Mouse (Mus musculus) fat pad, adult 2 months (tissue): ENCODE results near the gene Tbxas1.

Experiments used
- DNase-seq: peaks from one replicate; pipeline ENCODE4 v3.0.0-alpha.2; 2011; ENCODE audit warnings: low read depth, low spot score; ENCODE audit errors: extremely low read depth

Tbxas1 gene

GRCm38 (mm10) chr6:38921095-38921809 is 46.0 kb downstream of the Tbxas1 start:
- DNase-seq = no peak

DNA sequence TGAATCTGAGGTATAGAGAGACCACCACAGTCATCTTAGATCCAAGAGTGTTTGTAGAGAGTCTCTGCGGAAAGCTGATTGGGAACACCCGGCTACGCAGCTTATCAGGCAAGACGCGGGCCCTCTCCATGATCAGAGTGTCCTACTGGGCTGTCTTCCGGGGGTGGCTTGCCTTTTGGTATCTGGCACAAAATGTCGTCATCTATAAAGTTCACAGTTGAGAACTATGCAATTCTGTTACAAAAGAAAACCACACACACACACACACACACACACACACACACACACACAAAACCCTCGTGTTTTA is 46.6 kb downstream of the Tbxas1 start:
- DNase-seq = no peak

- no peak for DNase-seq
Measured at GRCm38 (mm10) chr6:38922517-38922916, 47.3 kb downstream of the Tbxas1 start.

GRCm38 (mm10) chr6:38923450-38923849 is 48.2 kb downstream of the Tbxas1 start:
- no peak for DNase-seq

- no peak for DNase-seq
Measured at GRCm38 (mm10) chr6:38923870-38924817, 48.9 kb downstream of the Tbxas1 start.

DNA sequence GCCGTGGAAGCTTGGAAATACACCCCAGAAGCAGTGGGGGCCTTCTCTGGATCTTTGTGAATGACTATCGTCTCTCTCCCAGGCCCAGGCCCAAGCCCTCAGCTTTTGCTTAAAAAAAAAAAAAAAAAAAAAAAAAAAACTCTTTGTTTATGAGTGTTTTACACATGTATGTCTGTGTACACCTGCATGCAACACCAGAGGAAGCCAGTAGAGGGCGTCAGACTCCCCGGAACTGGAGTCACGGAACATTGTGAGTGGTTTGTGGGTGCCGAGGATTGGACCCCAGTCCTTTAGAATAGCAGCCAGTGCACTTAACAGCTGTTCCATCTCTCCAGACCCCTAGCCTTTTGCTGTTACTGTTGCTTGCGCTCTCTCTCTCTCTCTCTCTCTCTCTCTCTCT is 50.5 kb downstream of the Tbxas1 start:
- DNase-seq = no peak

DNA sequence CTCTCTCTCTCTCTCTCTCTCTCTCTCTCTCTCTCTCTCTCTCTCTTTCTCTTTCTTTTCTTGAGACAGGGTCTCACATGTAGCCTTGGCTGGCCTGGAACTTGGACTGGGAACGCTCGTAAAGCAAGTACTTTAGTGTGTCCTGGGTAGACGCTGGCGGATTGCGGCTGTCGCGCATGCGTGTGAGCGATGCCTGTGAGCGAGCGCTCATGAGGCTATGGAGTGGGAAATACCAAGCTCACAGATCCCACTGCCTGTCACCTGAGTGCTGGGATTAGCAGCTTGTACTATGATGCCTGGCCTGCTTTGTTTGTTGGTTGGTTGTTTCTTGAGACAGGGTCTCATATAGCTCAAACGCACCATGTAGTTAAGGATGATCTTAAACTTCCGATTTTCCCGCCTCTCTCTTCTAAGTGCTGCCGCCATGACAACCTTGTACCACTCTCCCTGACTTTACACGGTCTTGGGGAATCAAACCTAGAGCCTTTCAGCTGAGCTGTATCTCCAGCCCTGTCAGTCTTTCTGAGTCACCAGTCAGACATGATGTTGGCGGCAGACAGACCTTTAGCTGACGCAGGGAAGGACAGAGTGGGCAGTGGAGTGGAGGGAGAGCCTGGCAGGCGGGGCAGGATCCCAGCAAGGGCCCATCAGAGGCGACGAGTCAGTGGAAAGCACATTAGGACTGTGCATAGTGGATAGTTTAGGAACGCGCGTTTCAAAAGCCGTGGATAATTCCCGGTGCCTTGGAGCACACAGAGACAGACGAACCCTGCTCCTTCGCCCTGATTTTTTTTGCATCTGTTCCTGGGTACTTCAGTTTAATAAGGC is 51.1 kb downstream of the Tbxas1 start:
- no peak for DNase-seq

- no peak for DNase-seq
Measured at GRCm38 (mm10) chr6:38926963-38927361, 51.8 kb downstream of the Tbxas1 start.

- DNase-seq = no peak
Measured at GRCm38 (mm10) chr6:38928489-38928888, 53.3 kb downstream of the Tbxas1 start.

GRCm38 (mm10) chr6:38936009-38936408 is 60.8 kb downstream of the Tbxas1 start:
- DNase-seq = no peak

- DNase-seq = no peak
Measured at GRCm38 (mm10) chr6:38938421-38938820, 63.2 kb downstream of the Tbxas1 start.

DNA sequence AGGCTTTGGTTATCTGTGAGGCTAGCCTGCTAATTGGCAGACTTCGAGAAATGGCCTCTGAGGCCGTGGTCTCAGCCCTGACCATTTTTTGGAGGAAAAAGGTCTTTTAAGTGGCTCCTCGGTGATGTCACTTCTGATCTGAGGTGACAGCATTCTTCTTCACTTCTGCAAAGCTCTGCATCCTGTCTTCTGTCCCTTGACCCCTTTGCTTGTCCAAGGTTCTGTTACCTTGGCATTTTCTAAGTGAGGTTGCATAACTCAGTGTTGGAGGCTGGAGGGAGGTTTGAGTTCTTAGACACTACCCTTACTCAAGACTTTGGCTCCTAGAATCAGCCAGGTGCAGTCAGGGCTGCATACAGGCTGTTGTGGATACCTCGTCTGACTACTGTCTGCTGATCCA is 63.9 kb downstream of the Tbxas1 start:
- no peak for DNase-seq

GRCm38 (mm10) chr6:38941016-38941415 is 65.8 kb downstream of the Tbxas1 start:
- DNase-seq = no peak

- no peak for DNase-seq
Measured at GRCm38 (mm10) chr6:38942771-38943170, 67.6 kb downstream of the Tbxas1 start.

DNA sequence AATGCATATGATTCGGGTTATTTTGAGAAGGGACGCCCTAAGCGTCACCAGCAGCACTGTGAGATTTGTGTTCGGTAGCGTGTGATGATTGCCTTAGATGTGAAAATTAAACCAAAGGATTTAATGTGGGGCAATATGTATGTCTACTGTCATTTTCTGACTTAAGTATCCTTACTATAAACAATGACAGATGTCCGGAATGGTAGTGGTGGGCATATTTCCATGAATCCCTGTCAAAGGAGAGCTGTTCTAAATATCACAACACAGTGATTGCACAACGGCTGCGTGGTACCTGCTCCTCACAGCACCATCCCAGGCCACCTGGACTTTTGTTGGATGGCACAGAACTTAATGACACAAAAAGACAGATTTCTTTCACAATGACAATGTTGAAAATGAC is 69.2 kb downstream of the Tbxas1 start:
- no peak for DNase-seq

DNA sequence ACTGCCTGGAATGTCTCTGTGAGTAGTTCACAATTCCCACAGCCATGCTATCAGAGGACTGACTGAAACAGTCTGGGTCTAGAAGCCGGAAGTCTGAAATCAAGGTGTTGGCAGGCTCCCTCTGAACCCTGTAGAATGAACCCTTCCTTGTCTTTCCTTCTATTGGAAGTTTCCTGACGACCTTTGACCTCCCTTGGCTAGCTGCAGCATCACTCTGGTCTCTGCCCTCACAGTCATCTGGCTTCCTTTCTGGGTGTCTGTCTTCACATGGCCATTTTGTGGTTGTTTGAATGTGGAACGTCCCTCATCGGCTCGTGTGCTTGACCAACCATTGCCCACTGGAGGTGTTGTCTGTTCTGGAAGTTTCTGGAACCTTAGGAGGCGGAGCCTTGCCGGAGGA is 69.6 kb downstream of the Tbxas1 start:
- no peak for DNase-seq

DNA sequence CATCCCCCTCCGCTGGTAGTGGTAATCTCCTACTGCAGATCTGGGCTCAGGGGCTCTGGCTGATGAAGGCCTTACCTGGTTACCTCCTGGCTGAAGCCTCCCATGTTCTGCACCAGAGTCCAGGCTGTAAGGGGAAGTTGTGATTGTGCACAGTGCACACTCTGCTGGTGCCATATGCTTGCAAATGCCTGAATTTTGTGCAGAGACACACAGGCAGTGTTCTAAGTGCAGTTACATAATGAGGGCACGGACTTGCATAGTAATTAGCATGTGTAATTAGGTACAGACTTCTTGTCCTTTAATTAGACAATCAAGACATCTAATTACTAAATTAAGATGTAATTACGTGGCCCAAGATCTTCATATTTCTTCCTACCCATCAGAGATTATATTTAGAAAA is 70.5 kb downstream of the Tbxas1 start:
- no peak for DNase-seq

GRCm38 (mm10) chr6:38947282-38947681 is 72.1 kb downstream of the Tbxas1 start:
- DNase-seq = no peak

DNA sequence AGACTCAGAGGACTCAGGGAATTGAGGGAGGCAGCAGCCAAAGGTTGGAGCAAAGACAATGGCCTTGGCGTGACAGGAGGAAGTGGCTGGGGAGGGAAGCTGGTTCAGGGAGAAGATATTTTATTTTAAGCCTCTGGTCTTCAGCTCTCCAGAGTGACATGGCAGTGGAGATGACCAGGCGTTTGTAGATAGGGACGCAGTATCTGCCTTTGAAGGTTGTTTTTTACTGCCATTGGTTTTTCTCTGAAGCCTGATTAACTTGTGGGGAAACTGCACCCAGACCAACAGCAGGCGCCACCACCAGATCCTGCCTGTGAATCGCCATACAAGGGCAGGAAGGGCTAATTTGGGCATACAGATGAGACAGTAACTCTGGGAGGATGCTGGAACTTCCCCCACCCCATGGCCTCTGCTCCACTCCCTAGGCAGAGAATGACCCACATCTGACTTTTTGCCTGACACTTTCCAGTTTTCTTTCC is 74.5 kb downstream of the Tbxas1 start:
- no peak for DNase-seq

GRCm38 (mm10) chr6:38950341-38950740 is 75.1 kb downstream of the Tbxas1 start:
- no peak for DNase-seq

DNA sequence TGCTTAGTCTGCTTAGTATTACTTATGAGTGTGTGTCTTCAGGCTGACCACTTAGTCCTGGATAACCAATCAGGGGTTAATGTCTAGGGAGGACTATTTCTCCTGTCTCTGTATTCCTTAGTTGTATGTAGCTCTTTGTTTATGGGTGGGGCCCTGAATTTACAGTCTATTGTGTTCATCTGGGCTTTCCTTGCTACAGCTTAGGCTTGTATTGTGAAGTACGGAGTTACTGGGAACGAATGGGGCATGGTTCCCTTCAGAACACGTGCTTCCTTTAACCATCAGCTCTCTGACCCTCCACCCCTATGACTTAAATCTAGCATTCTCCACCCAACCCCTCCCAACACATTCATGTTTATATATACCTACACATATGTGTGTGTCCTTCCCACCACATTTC is 75.6 kb downstream of the Tbxas1 start:
- no peak for DNase-seq
